Mouse (Mus musculus): ENCODE data around the gene Slc35g1.

DNA sequence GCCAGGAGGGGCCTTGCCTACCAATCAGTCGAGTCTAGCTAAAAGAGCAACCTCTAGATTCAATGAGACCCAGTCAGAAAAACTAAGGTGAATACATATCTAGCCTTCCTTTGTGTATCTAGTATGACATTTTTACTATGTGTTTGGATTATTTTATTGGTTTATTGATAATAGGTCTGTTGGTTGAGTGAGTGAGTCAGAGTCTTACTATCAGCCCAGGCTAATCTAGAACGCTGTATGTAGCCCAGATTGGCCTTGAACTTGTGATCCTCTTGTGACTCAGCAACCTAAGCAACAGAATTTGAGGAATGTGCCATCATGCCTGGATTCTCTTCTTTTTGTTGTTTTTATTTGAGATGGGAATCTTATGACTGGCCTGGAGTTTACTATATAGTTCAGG, 44.6 kb upstream of the Slc35g1 start:
- TF ChIP-seq E2F4 (IDR thresholded peaks at IDR 0.05; ENCODE audit: insufficient replicate concordance, low read depth, low read length) = no peak
- TF ChIP-seq NRF1 (IDR thresholded peaks at IDR 0.05; ENCODE audit: low read depth, low read length) = no peak
- no peak for TF ChIP-seq EP300 (IDR thresholded peaks at IDR 0.05; ENCODE audit: low read length)
- no peak for TF ChIP-seq SMC3 (IDR thresholded peaks at IDR 0.05; ENCODE audit: low read depth, low read length)
- no peak for TF ChIP-seq ZNF384 (IDR thresholded peaks at IDR 0.05; ENCODE audit: low read depth, low read length)
- TF ChIP-seq USF2 (conservative IDR thresholded peaks at IDR 0.05; ENCODE audit: low read depth, low read length) = no peak
- TF ChIP-seq POLR2AphosphoS2 (IDR thresholded peaks at IDR 0.05; ENCODE audit: low read depth, low read length) = no peak
